Mouse (Mus musculus) thymus, adult 2 months (tissue): ENCODE results near the gene Auts2.

Experiments
- CTCF ChIP-seq: fragments of 200-500 bp; IDR thresholded peaks from 2 replicates; pipeline ENCODE4 v1.5.1; 2012; ENCODE audit warnings: mild to moderate bottlenecking, control low read depth, low read length, moderate library complexity, borderline replicate concordance; ENCODE audit not compliant: control insufficient read depth, poor library complexity, insufficient read depth; ENCODE audit errors: extremely low read depth
- POLR2A ChIP-seq: fragments of 200-500 bp; IDR thresholded peaks from 2 replicates; pipeline ENCODE4 v1.6.1; 2012; ENCODE audit warnings: mild to moderate bottlenecking, low read length, control low read depth, moderate library complexity; ENCODE audit not compliant: control insufficient read depth, poor library complexity, insufficient read depth; ENCODE audit errors: extremely low read depth

- TF ChIP-seq CTCF: no peak
- TF ChIP-seq POLR2A: no peak
Measured at GRCm38 (mm10) chr5:132030941-132031531, 512.1 kb downstream of the Auts2 start.
